Mouse (Mus musculus) limb, embryonic 11.5 days (tissue): ENCODE measurements around the gene Nox1. TPM values are rescaled to one million over a fixed set of nuclear protein-coding genes. Genes with fewer than 3 reads are reported as not detected.

Experiments used
- microRNA-seq: library from miRNA; unstranded; fragments of <30 nt; microRNA quantifications from one replicate; pipeline ENCODE4, GENCODE M21; 2016
- polyA plus RNA-seq: library from polyadenylated mRNA; unstranded; fragments of >200 nt; fragmentation: Nextera tagmentation; extraction: Ambion mirVana; gene quantifications from 2 replicates; pipeline ENCODE4 v1.2.1, GENCODE M21; 2014

The Nox1 gene
- polyA plus RNA-seq, 1 experiment from 2014 or later: 0.28 TPM

Small RNA genes lying within 50 kb of the gene (microRNA-seq; reads per million reads assigned to microRNA genes)
- 1.2 reads per million for gene Mir3112

Other genes starting within 250 kb of the Nox1 start
- gene Sytl4, start 240.1 kb downstream of the Nox1 start, polyA plus RNA-seq: 2.2 and 2.6 TPM in 2 replicates
- gene Cstf2, start 162.8 kb downstream of the Nox1 start, polyA plus RNA-seq: 64.3 and 64.5 TPM in 2 replicates
- gene Xkrx, start 59.9 kb downstream of the Nox1 start, polyA plus RNA-seq: 0.05 TPM in 1 of 2 replicates, not detected in the other
- gene Arl13a, start 34.5 kb downstream of the Nox1 start, polyA plus RNA-seq: not detected in 2 replicates
- gene Trmt2b, start 55.0 kb upstream of the Nox1 start, polyA plus RNA-seq: 11.6 and 11.8 TPM in 2 replicates
- gene Tmem35a, start 73.3 kb upstream of the Nox1 start, polyA plus RNA-seq: 6.5 and 7.3 TPM in 2 replicates
- 36.4 and 37.9 TPM in 2 replicates for gene Cenpi, start 86.1 kb upstream of the Nox1 start, polyA plus RNA-seq
- 1.9 and 2.3 TPM in 2 replicates for gene Drp2, start 182.6 kb upstream of the Nox1 start, polyA plus RNA-seq